Mouse (Mus musculus) myocyte (in vitro differentiated cells): ENCODE measurements around the gene Syf2.

Source experiments
- MAX ChIP-seq: IDR thresholded peaks from one replicate; pipeline ENCODE4 v1.6.1; 2011; ENCODE audit warnings: low read depth, mild to moderate bottlenecking, control low read depth
- MYOD1 ChIP-seq, 3 experiments: IDR thresholded peaks; one replicate each; pipeline ENCODE4 v1.6.1; 2011; ENCODE audit warnings: control low read depth in 2 of 3, low read depth in 2 of 3, mild to moderate bottlenecking in 2 of 3, moderate library complexity in 1 of 3; ENCODE audit not compliant: insufficient read length in 2 of 3, control insufficient read depth in 1 of 3
- MYOG ChIP-seq, 3 experiments: IDR thresholded peaks; one replicate each; pipeline ENCODE4 v1.6.1; 2011; ENCODE audit warnings: control low read depth in 2 of 3, low read depth in 2 of 3, mild to moderate bottlenecking in 2 of 3; ENCODE audit not compliant: insufficient read length in 2 of 3, control insufficient read depth in 1 of 3, insufficient read depth in 1 of 3
- POLR2A ChIP-seq: IDR thresholded peaks from one replicate; pipeline ENCODE4 v1.6.1; 2011; ENCODE audit warnings: low read depth, mild to moderate bottlenecking, control low read depth, moderate library complexity; ENCODE audit not compliant: insufficient read length
- POLR2AphosphoS2 ChIP-seq: IDR thresholded peaks from one replicate; pipeline ENCODE4 v1.6.1; 2011; ENCODE audit warnings: low read depth, control low read depth; ENCODE audit not compliant: insufficient read length
- REST ChIP-seq: IDR thresholded peaks from one replicate; pipeline ENCODE4 v1.6.1; 2011; ENCODE audit warnings: mild to moderate bottlenecking, control low read depth, moderate library complexity; ENCODE audit not compliant: insufficient read depth, insufficient read length
- SRF ChIP-seq: IDR thresholded peaks from one replicate; pipeline ENCODE4 v1.6.1; 2011; ENCODE audit warnings: low read depth; ENCODE audit not compliant: control insufficient read depth, insufficient read length
- TCF12 ChIP-seq: IDR thresholded peaks from one replicate; pipeline ENCODE4 v1.6.1; 2011; ENCODE audit warnings: mild to moderate bottlenecking, control low read depth; ENCODE audit not compliant: poor library complexity, insufficient read depth, severe bottlenecking
- TCF3 ChIP-seq: IDR thresholded peaks from one replicate; pipeline ENCODE4 v1.6.1; 2011; ENCODE audit warnings: low read depth, control low read depth; ENCODE audit not compliant: insufficient read length
- USF1 ChIP-seq: IDR thresholded peaks from one replicate; pipeline ENCODE4 v1.6.1; 2011; ENCODE audit warnings: low read depth, mild to moderate bottlenecking, control low read depth, moderate library complexity

GRCm38 (mm10) chr4:134930684-134931481 is at the start of gene Syf2:
- TF ChIP-seq MYOD1 (IDR thresholded peaks at IDR 0.05; ENCODE audit: control insufficient read depth in 1 of 3, insufficient read length in 2 of 3, low read depth in 2 of 3) (no peak), POLR2A (peak; percentile 58), MYOG (IDR thresholded peaks at IDR 0.05; ENCODE audit: control insufficient read depth in 1 of 3, insufficient read depth in 1 of 3, insufficient read length in 2 of 3, low read depth in 2 of 3) (no peak), TCF3 (no peak), SRF (no peak), USF1 (no peak), REST (no peak), POLR2AphosphoS2 (peak; percentile 70), MAX (no peak), TCF12 (no peak)
